13 mouse cellular contexts compared by ENCODE assay signal in genomic region chr1:54824106-54824808, GRCm38 (mm10).
"Had no signal": no experiment of that assay in that cellular context is flagged by ENCODE, and none has a peak within 500 bp of the region (broad histone marks: within the 10 kb centered on the region; RNA-seq: fewer than 3 reads in every experiment).

No protein-coding gene starts in this region.

- H3K27me3 ChIP-seq: limb, embryonic 13.5 days; midbrain, embryonic 12.5 days; neural tube, embryonic 13.5 days had no signal

- H3K9me3 ChIP-seq: limb, embryonic 13.5 days; midbrain, embryonic 12.5 days; neural tube, embryonic 13.5 days had no signal

- H3K4me2 ChIP-seq: limb, embryonic 13.5 days; midbrain, embryonic 12.5 days; neural tube, embryonic 13.5 days had no signal

- H3K36me3 ChIP-seq: midbrain, embryonic 12.5 days; neural tube, embryonic 13.5 days had no signal

- DNase-seq: kidney, postnatal 25 days; left cerebral cortex, postnatal 4 days; lung, adult 18-20 months; right cerebral cortex, postnatal 25 days; thymus, postnatal 36 days had no signal

- H3K9ac ChIP-seq: limb, embryonic 13.5 days; liver, embryonic 14.5 days; midbrain, embryonic 12.5 days; neural tube, embryonic 13.5 days had no signal

- H3K4me3 ChIP-seq: layer of hippocampus, adult 2 months; limb, embryonic 13.5 days; midbrain, embryonic 12.5 days; neural tube, embryonic 13.5 days had no signal

- H3K4me1 ChIP-seq: midbrain, embryonic 12.5 days had no signal

- H3K27ac ChIP-seq: layer of hippocampus, adult 2 months; limb, embryonic 13.5 days; liver, embryonic 14.5 days; midbrain, embryonic 12.5 days; neural tube, embryonic 13.5 days had no signal

- ATAC-seq: inflammation-experienced regulatory T-cells, adult 6 months; intestine, postnatal 0 days; midbrain, embryonic 16.5 days had no signal
